Mouse (Mus musculus): ENCODE measurements around the gene Fgfr2. TPM values are rescaled to one million over a fixed set of nuclear protein-coding genes. Genes with fewer than 3 reads are reported as not detected.

Fgfr2 gene
- polyA plus RNA-seq, 1 experiment: 3.0 TPM

DNA sequence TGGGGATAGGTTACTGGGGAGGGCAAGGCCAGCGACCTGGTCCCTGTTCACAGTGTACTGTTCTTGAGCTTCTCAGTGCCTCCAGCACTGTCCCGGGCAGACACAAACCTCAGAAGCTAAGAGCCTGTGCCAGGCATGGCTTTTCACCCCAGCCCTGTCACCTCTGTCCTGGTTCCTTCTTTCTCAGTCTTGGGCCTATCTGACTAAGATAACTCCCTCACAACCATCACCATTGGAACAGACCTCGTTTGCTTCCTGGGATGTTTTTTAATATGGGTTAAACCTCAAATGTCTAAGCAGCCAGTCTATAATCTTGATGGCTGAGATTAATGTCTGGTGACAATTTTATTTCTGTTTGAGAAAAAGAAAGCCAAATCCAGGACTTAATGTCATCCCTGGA, 755.8 kb downstream of the Fgfr2 start:
- Histone ChIP-seq H3K4me1 (ENCODE audit: control insufficient read depth, insufficient read depth, low read length) (no peaks in the 10 kb centered on the region), H3K36me3 (ENCODE audit: control insufficient read depth, insufficient read depth, low read length) (no peaks in the 10 kb centered on the region), H3K27me3 (ENCODE audit: control insufficient read depth, insufficient read depth, low read length) (no peaks in the 10 kb centered on the region), H3K27ac (ENCODE audit: control insufficient read depth, insufficient read depth, low read depth, low read length) (no peak overlapping the region), H3K4me3 (ENCODE audit: control insufficient read depth, low read depth, low read length) (no peak overlapping the region)
- TF ChIP-seq POLR2A (IDR thresholded peaks at IDR 0.05; ENCODE audit: control insufficient read depth, low read depth, low read length): no peak

DNA sequence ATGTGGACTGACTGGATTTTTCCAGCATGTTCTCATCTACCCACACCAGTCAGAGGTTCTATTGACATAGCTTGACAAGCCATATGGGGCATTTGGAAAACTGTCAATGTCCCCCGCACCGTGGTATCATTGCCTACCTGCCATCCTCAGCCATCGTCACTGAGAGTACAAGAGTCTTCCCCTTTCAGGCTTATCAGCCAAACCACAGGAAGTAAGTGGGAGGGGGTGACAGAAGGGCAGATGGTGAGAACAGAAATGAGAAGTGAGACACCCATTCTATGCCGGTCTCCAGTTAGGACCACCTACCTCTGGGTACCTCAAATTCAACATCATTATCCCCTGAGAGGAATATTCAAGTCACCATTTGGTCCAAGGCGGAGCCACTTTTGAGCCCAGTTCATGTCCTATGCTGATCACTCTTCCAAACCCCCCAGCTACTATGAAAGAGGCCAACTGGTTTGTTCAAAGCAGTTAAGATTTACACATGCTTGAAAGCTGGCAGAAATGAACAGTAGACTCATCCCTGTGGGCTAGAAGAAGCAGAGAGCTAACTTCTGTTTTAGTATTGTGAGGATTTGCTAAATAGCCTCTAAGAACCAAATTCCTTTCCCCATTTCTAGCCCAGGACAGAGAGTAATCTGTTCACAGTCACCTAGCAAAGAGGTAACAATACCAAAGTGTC, 757.3 kb downstream of the Fgfr2 start:
- Histone ChIP-seq H3K27me3 (ENCODE audit: control insufficient read depth, insufficient read depth, low read length) (no peaks in the 10 kb centered on the region), H3K36me3 (ENCODE audit: control insufficient read depth, insufficient read depth, low read length) (no peaks in the 10 kb centered on the region), H3K4me1 (ENCODE audit: control insufficient read depth, insufficient read depth, low read length) (no peaks in the 10 kb centered on the region), H3K27ac (ENCODE audit: control insufficient read depth, insufficient read depth, low read depth, low read length) (no peak overlapping the region), H3K4me3 (ENCODE audit: control insufficient read depth, low read depth, low read length) (no peak overlapping the region)
- no peak for TF ChIP-seq POLR2A (IDR thresholded peaks at IDR 0.05; ENCODE audit: control insufficient read depth, low read depth, low read length)
- TF ChIP-seq CTCF (IDR thresholded peaks at IDR 0.05; ENCODE audit: control insufficient read depth, insufficient read depth, insufficient replicate concordance, low read depth, low read length): no peak

DNA sequence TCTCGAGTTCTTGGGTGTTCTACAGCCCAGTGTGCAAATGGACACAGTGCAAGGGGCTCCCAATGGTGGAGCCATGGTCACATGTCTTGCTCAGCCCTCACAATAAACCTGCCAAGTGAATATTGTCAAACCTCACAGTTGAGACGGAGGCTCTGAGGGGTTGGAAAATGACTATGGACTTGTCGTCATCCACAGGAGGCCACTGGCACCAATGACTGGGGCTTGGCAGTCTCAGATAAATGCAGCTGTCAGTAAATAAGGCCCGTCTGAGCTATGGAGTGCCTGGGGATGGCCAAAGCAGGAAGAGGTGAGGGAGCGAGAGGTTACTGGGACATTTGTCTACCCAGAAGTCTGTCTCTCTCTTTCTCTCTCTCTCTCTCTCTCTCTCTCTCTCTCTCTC, 758.0 kb downstream of the Fgfr2 start:
- Histone ChIP-seq H3K27me3 (ENCODE audit: control insufficient read depth, insufficient read depth, low read length) (no peaks in the 10 kb centered on the region), H3K27ac (ENCODE audit: control insufficient read depth, insufficient read depth, low read depth, low read length) (no peak overlapping the region), H3K36me3 (ENCODE audit: control insufficient read depth, insufficient read depth, low read length) (no peaks in the 10 kb centered on the region), H3K4me3 (ENCODE audit: control insufficient read depth, low read depth, low read length) (no peak overlapping the region), H3K4me1 (ENCODE audit: control insufficient read depth, insufficient read depth, low read length) (no peaks in the 10 kb centered on the region)
- TF ChIP-seq CTCF (IDR thresholded peaks at IDR 0.05; ENCODE audit: control insufficient read depth, insufficient read depth, insufficient replicate concordance, low read depth, low read length): no peak
- no peak for TF ChIP-seq POLR2A (IDR thresholded peaks at IDR 0.05; ENCODE audit: control insufficient read depth, low read depth, low read length)

DNA sequence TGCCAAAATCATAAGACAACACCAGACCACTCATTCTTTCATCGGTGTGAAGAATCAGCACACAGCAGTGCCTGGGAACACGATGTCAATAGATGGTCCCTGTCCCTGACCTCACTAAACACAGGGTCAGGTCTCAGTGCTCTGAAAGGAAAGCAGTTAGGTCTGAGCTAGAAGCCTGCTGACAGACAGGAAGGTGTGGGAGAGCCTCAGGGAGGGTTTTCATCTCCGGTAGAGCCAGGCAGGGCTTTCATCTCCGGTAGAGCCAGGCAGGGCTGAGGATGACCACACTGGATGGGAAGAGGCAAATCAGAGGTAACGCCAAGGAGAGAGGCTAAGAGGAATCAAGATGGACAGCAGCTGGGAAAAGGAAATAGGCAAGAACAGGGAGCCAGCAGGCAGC, 758.6 kb downstream of the Fgfr2 start:
- H3K36me3 ChIP-seq (ENCODE audit: control insufficient read depth, insufficient read depth, low read length): no peaks in the 10 kb centered on the region
- no peak overlapping the region for H3K27ac ChIP-seq (ENCODE audit: control insufficient read depth, insufficient read depth, low read depth, low read length)
- H3K4me3 ChIP-seq (ENCODE audit: control insufficient read depth, low read depth, low read length): no peak overlapping the region
- no peaks in the 10 kb centered on the region for H3K27me3 ChIP-seq (ENCODE audit: control insufficient read depth, insufficient read depth, low read length)
- no peaks in the 10 kb centered on the region for H3K4me1 ChIP-seq (ENCODE audit: control insufficient read depth, insufficient read depth, low read length)
- TF ChIP-seq CTCF (IDR thresholded peaks at IDR 0.05; ENCODE audit: control insufficient read depth, insufficient read depth, insufficient replicate concordance, low read depth, low read length) (no peak), POLR2A (IDR thresholded peaks at IDR 0.05; ENCODE audit: control insufficient read depth, low read depth, low read length) (no peak)

DNA sequence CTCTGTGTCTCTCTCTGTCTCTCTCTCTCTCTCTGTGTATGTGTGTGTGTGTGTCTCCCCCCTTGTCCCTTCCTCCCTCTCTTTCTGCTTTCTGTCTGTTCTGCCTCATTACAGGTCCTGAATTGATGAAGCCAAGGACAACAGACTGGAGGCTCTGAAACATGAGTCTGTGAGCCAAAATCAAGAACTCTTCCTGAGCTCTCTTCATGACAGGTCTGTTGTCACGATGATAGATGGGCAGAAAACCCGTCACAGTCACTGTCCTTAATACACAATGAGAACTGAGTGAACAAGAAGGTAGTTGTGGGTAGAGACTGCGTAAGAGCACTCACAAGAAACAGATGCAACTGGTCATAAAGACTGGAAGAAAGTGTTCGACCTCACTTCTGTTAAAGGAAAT, 762.8 kb downstream of the Fgfr2 start:
- no peak overlapping the region for H3K4me3 ChIP-seq (ENCODE audit: control insufficient read depth, low read depth, low read length)
- no peak overlapping the region for H3K27ac ChIP-seq (ENCODE audit: control insufficient read depth, insufficient read depth, low read depth, low read length)
- no peaks in the 10 kb centered on the region for H3K36me3 ChIP-seq (ENCODE audit: control insufficient read depth, insufficient read depth, low read length)
- TF ChIP-seq CTCF (IDR thresholded peaks at IDR 0.05; ENCODE audit: control insufficient read depth, insufficient read depth, insufficient replicate concordance, low read depth, low read length) (no peak), POLR2A (IDR thresholded peaks at IDR 0.05; ENCODE audit: control insufficient read depth, low read depth, low read length) (no peak)
- H3K27me3 ChIP-seq (ENCODE audit: control insufficient read depth, insufficient read depth, low read length): no peaks in the 10 kb centered on the region
- no peaks in the 10 kb centered on the region for H3K4me1 ChIP-seq (ENCODE audit: control insufficient read depth, insufficient read depth, low read length)

DNA sequence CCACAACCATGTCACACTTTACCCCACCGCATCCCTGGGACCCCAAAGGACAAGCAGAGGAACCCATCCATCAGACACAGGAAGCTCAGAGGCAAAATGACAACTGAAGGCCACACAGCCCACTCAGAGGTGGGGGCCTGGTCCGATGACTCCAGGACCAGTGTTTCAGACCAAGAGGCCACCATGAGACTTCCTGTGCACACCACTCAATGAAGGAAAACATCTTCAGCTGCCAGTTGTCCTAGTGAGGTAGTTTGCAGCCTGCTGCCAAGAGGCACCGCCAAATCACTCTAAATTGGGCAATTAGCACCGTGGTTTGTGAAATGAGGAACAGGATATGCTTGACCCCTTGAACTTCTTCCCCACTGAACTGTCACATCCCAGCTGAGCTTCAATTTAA, 764.4 kb downstream of the Fgfr2 start:
- Histone ChIP-seq H3K4me3 (ENCODE audit: control insufficient read depth, low read depth, low read length) (no peak overlapping the region), H3K36me3 (ENCODE audit: control insufficient read depth, insufficient read depth, low read length) (no peaks in the 10 kb centered on the region), H3K27me3 (ENCODE audit: control insufficient read depth, insufficient read depth, low read length) (no peaks in the 10 kb centered on the region), H3K4me1 (ENCODE audit: control insufficient read depth, insufficient read depth, low read length) (no peaks in the 10 kb centered on the region), H3K27ac (ENCODE audit: control insufficient read depth, insufficient read depth, low read depth, low read length) (no peak overlapping the region)
- TF ChIP-seq POLR2A (IDR thresholded peaks at IDR 0.05; ENCODE audit: control insufficient read depth, low read depth, low read length) (no peak), CTCF (IDR thresholded peaks at IDR 0.05; ENCODE audit: control insufficient read depth, insufficient read depth, insufficient replicate concordance, low read depth, low read length) (no peak)

DNA sequence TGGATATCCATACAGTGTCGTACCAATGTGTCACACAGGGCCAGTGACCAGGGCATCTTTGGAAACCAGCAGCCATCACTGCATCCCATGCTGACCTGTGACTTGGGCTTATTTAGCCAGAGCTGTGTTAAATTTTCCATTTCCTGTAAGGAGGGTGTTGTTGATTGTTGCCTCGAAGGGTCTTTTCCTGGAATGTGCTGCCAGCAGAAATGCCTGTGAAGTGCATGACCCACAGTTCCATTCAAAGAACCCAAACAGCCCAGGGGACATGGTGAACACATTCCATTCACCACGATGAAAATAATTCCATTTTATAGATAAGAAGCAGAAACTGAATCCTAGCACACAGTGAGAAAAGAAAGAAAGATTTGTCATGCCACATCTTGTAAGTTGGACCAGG, 764.9 kb downstream of the Fgfr2 start:
- no peak overlapping the region for H3K27ac ChIP-seq (ENCODE audit: control insufficient read depth, insufficient read depth, low read depth, low read length)
- H3K27me3 ChIP-seq (ENCODE audit: control insufficient read depth, insufficient read depth, low read length): no peaks in the 10 kb centered on the region
- no peak overlapping the region for H3K4me3 ChIP-seq (ENCODE audit: control insufficient read depth, low read depth, low read length)
- H3K4me1 ChIP-seq (ENCODE audit: control insufficient read depth, insufficient read depth, low read length): no peaks in the 10 kb centered on the region
- no peak for TF ChIP-seq CTCF (IDR thresholded peaks at IDR 0.05; ENCODE audit: control insufficient read depth, insufficient read depth, insufficient replicate concordance, low read depth, low read length)
- TF ChIP-seq POLR2A (IDR thresholded peaks at IDR 0.05; ENCODE audit: control insufficient read depth, low read depth, low read length): no peak
- no peaks in the 10 kb centered on the region for H3K36me3 ChIP-seq (ENCODE audit: control insufficient read depth, insufficient read depth, low read length)

DNA sequence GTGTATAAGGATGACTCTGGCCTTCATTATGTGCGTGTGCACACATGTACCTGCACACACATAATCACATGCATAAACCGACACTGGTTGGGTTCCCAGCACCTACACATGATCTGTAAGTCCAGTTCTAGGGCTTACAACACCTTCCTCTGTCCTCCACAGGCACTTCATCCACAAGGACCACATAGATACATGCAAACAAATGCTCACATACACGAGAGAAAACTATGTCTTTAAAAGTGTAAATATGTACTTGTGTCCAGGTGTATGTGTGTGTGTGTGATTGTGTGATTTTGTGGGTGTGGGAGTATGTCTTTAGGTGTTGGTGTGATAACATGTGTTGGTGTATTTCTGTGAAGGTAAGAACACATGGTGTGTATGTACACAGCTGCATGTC, 765.3 kb downstream of the Fgfr2 start:
- H3K4me3 ChIP-seq (ENCODE audit: control insufficient read depth, low read depth, low read length): no peak overlapping the region
- no peak overlapping the region for H3K27ac ChIP-seq (ENCODE audit: control insufficient read depth, insufficient read depth, low read depth, low read length)
- H3K4me1 ChIP-seq (ENCODE audit: control insufficient read depth, insufficient read depth, low read length): no peaks in the 10 kb centered on the region
- H3K36me3 ChIP-seq (ENCODE audit: control insufficient read depth, insufficient read depth, low read length): no peaks in the 10 kb centered on the region
- H3K27me3 ChIP-seq (ENCODE audit: control insufficient read depth, insufficient read depth, low read length): no peaks in the 10 kb centered on the region
- no peak for TF ChIP-seq POLR2A (IDR thresholded peaks at IDR 0.05; ENCODE audit: control insufficient read depth, low read depth, low read length)
- no peak for TF ChIP-seq CTCF (IDR thresholded peaks at IDR 0.05; ENCODE audit: control insufficient read depth, insufficient read depth, insufficient replicate concordance, low read depth, low read length)
